Mouse (Mus musculus) myocyte (in vitro differentiated cells): ENCODE results near the gene Cdhr4. TPM values are rescaled to one million over a fixed set of nuclear protein-coding genes. Genes with fewer than 3 reads are reported as not detected.
"Not testable (repeated sequence)": the region's sequence is repeated elsewhere in the genome, so short reads cannot be mapped to it uniquely, and the experiment has no call there.

Experiments
- H3K27me3 ChIP-seq: one replicate; pipeline ENCODE4 v1.6.1; 2011; ENCODE audit not compliant: control insufficient read depth, insufficient read depth, insufficient read length
- H3K36me3 ChIP-seq: one replicate; pipeline ENCODE4 v1.6.1; 2011; ENCODE audit not compliant: control insufficient read depth, insufficient read depth
- H3K4me2 ChIP-seq: one replicate; pipeline ENCODE4 v1.6.1; 2011; ENCODE audit warnings: low read depth, control low read depth
- H3K4me3 ChIP-seq: one replicate; pipeline ENCODE4 v1.5.1; 2011; ENCODE audit warnings: mild to moderate bottlenecking, control low read depth, moderate library complexity
- H3K79me2 ChIP-seq: one replicate; pipeline ENCODE4 v1.6.1; 2011; ENCODE audit not compliant: control insufficient read depth, insufficient read depth
- H3ac ChIP-seq: one replicate; pipeline ENCODE4 v1.6.1; 2011; ENCODE audit not compliant: control insufficient read depth, insufficient read length
- CEBPB ChIP-seq: IDR thresholded peaks from 2 replicates; pipeline ENCODE4 v1.6.1; 2011; ENCODE audit warnings: mild to moderate bottlenecking, moderate library complexity; ENCODE audit not compliant: poor library complexity, insufficient read depth, severe bottlenecking
- E2F4 ChIP-seq: IDR thresholded peaks from one replicate; pipeline ENCODE4 v1.6.1; 2011; ENCODE audit warnings: mild to moderate bottlenecking, control low read depth, moderate library complexity; ENCODE audit not compliant: insufficient read depth
- MAX ChIP-seq: IDR thresholded peaks from one replicate; pipeline ENCODE4 v1.6.1; 2011; ENCODE audit warnings: low read depth, mild to moderate bottlenecking, control low read depth
- MYOD1 ChIP-seq, 3 experiments: IDR thresholded peaks; one replicate each; pipeline ENCODE4 v1.6.1; 2011; ENCODE audit warnings: control low read depth in 2 of 3, low read depth in 2 of 3, mild to moderate bottlenecking in 2 of 3, moderate library complexity in 1 of 3; ENCODE audit not compliant: insufficient read length in 2 of 3, control insufficient read depth in 1 of 3
- MYOG ChIP-seq, 3 experiments: IDR thresholded peaks; one replicate each; pipeline ENCODE4 v1.6.1; 2011; ENCODE audit warnings: control low read depth in 2 of 3, low read depth in 2 of 3, mild to moderate bottlenecking in 2 of 3; ENCODE audit not compliant: insufficient read length in 2 of 3, control insufficient read depth in 1 of 3, insufficient read depth in 1 of 3
- POLR2A ChIP-seq: IDR thresholded peaks from one replicate; pipeline ENCODE4 v1.6.1; 2011; ENCODE audit warnings: low read depth, mild to moderate bottlenecking, control low read depth, moderate library complexity; ENCODE audit not compliant: insufficient read length
- POLR2AphosphoS2 ChIP-seq: IDR thresholded peaks from one replicate; pipeline ENCODE4 v1.6.1; 2011; ENCODE audit warnings: low read depth, control low read depth; ENCODE audit not compliant: insufficient read length
- REST ChIP-seq: IDR thresholded peaks from one replicate; pipeline ENCODE4 v1.6.1; 2011; ENCODE audit warnings: mild to moderate bottlenecking, control low read depth, moderate library complexity; ENCODE audit not compliant: insufficient read depth, insufficient read length
- SRF ChIP-seq: IDR thresholded peaks from one replicate; pipeline ENCODE4 v1.6.1; 2011; ENCODE audit warnings: low read depth; ENCODE audit not compliant: control insufficient read depth, insufficient read length
- TCF12 ChIP-seq: IDR thresholded peaks from one replicate; pipeline ENCODE4 v1.6.1; 2011; ENCODE audit warnings: mild to moderate bottlenecking, control low read depth; ENCODE audit not compliant: poor library complexity, insufficient read depth, severe bottlenecking
- TCF3 ChIP-seq: IDR thresholded peaks from one replicate; pipeline ENCODE4 v1.6.1; 2011; ENCODE audit warnings: low read depth, control low read depth; ENCODE audit not compliant: insufficient read length
- USF1 ChIP-seq: IDR thresholded peaks from one replicate; pipeline ENCODE4 v1.6.1; 2011; ENCODE audit warnings: low read depth, mild to moderate bottlenecking, control low read depth, moderate library complexity
- polyA plus RNA-seq: library from polyadenylated mRNA; unstranded; fragments of >200 nt; fragmentation: generic; extraction: Trizol; gene quantifications from one replicate; pipeline ENCODE4 v1.2.1, GENCODE M21; 2012; ENCODE audit warnings: missing spikeins

The Cdhr4 gene
- polyA plus RNA-seq, 1 experiment, result not detected

DNA sequence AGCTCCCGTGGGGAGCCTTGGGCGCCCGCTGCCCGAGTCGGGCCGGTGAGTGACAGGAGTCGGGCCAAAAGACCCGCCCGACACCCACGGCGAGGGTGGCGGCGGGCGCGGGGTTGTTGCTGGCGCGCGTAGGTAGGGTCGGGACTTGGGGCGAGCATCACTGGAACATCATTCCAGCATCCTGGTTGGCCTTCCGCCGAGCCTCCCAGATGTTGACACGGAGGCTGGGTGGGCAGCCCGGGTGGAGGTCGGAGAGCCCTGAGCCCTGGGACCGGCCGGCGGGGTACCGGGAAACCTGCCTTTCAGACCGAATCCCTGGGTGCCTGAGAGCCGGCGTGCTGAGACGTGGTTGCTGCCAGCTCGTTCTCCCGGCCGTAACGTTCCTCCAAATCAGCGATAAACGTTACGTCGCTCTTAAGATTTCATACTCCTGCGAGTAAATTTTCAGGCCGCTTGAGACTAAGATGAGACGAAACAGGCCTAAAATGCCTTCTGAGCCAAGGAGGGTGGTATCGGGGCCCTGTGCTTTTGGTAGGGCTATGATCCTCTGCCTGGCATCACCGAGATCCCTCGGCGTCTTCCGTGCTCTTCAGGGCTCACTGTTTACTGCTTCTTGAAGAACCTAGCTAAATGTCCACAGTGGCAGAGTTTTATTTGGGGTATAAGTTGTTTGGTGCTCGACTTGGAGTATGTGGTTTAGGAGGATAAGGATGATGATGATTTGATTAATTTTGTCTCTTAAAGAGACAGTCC lies 10.7 kb downstream of the Cdhr4 start:
- TF ChIP-seq TCF12 (no peak), CEBPB (no peak), E2F4 (no peak), REST (no peak), TCF3 (no peak), MYOD1 (IDR thresholded peaks at IDR 0.05; ENCODE audit: control insufficient read depth in 1 of 3, insufficient read length in 2 of 3, low read depth in 2 of 3) (no peak), USF1 (no peak), MYOG (IDR thresholded peaks at IDR 0.05; ENCODE audit: control insufficient read depth in 1 of 3, insufficient read depth in 1 of 3, insufficient read length in 2 of 3, low read depth in 2 of 3) (no peak), POLR2A (no peak), SRF (no peak), MAX (no peak), POLR2AphosphoS2 (no peak)
- Histone ChIP-seq H3K36me3 (no peaks in the 10 kb centered on the region), H3K4me3 (peak overlapping the region; percentile 45), H3K27me3 (peaks cover 18% of the 10 kb centered on the region), H3K4me2 (peak overlapping the region; percentile 94), H3ac (peak overlapping the region; percentile 62), H3K79me2 (peaks cover 49% of the 10 kb centered on the region)

GRCm38 (mm10) chr9:108003531-108003890 lies 11.2 kb downstream of the Cdhr4 start:
- TF ChIP-seq SRF (no peak), TCF12 (no peak), MAX (no peak), E2F4 (no peak), CEBPB (no peak)
- Histone ChIP-seq H3ac (peak overlapping the region; percentile 62), H3K27me3 (peaks cover 13% of the 10 kb centered on the region), H3K36me3 (no peaks in the 10 kb centered on the region), H3K4me2 (peak overlapping the region; percentile 94), H3K4me3 (peak overlapping the region; percentile 45), H3K79me2 (peaks cover 55% of the 10 kb centered on the region)

- TF ChIP-seq TCF3 (no peak), REST (no peak), MYOD1 (IDR thresholded peaks at IDR 0.05; ENCODE audit: control insufficient read depth in 1 of 3, insufficient read length in 2 of 3, low read depth in 2 of 3) (no peak), MAX (no peak), MYOG (IDR thresholded peaks at IDR 0.05; ENCODE audit: control insufficient read depth in 1 of 3, insufficient read depth in 1 of 3, insufficient read length in 2 of 3, low read depth in 2 of 3) (no peak), SRF (no peak), POLR2A (no peak), USF1 (no peak), E2F4 (no peak), TCF12 (no peak), POLR2AphosphoS2 (no peak), CEBPB (no peak)
- H3K4me2 ChIP-seq, result no peak overlapping the region
- H3K36me3 ChIP-seq, result no peaks in the 10 kb centered on the region
- no peak overlapping the region for H3ac ChIP-seq
- H3K79me2 ChIP-seq, result peaks cover 93% of the 10 kb centered on the region
- no peaks in the 10 kb centered on the region for H3K27me3 ChIP-seq
- H3K4me3 ChIP-seq, result no peak overlapping the region
These were observed 15.7 kb downstream of the Cdhr4 start for GRCm38 (mm10) chr9:108008041-108008440.

GRCm38 (mm10) chr9:108010385-108010784 lies 18.1 kb downstream of the Cdhr4 start:
- no peak for TF ChIP-seq POLR2AphosphoS2
- no peaks in the 10 kb centered on the region for H3K36me3 ChIP-seq
- no peak overlapping the region for H3K4me3 ChIP-seq
- H3ac ChIP-seq, result no peak overlapping the region
- no peaks in the 10 kb centered on the region for H3K27me3 ChIP-seq
- H3K79me2 ChIP-seq, result peaks cover 69% of the 10 kb centered on the region
- H3K4me2 ChIP-seq, result no peak overlapping the region

- not testable (repeated sequence) for H3K4me2 ChIP-seq, H3K4me3 ChIP-seq, H3ac ChIP-seq, H3K27me3 ChIP-seq, H3K36me3 ChIP-seq
- peaks cover 40% of the 10 kb centered on the region for H3K79me2 ChIP-seq
These were observed 21.3 kb downstream of the Cdhr4 start for GRCm38 (mm10) chr9:108013577-108013976.

DNA sequence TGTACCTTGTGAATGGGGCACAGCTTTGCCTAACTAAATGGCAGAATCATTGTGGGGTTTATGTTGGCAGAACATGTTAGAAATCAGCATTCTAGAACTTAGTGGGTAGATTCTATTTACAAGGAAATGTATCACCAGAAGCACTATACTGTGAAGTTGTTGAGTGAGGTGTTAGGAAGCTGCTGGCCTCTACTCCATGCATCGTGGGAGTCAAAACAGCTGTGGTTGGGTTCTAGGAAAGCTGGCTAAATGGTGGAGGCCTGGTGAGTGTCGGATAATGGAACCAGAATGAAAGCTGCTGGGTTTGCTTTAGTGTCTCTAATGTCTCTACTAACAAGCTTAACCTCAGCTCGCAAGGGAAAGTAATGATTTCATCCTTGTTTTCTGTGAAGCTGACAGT lies 24.8 kb downstream of the Cdhr4 start:
- Histone ChIP-seq H3K79me2 (peaks cover 23% of the 10 kb centered on the region), H3ac (no peak overlapping the region)
- no peak for TF ChIP-seq REST
- no peak for TF ChIP-seq TCF12
- no peak for TF ChIP-seq SRF
- no peak for TF ChIP-seq POLR2AphosphoS2
- no peak for TF ChIP-seq E2F4
- TF ChIP-seq MAX, result no peak
- TF ChIP-seq MYOG (IDR thresholded peaks at IDR 0.05; ENCODE audit: control insufficient read depth in 1 of 3, insufficient read depth in 1 of 3, insufficient read length in 2 of 3, low read depth in 2 of 3), result no peak
- TF ChIP-seq POLR2A, result no peak
- TF ChIP-seq CEBPB, result no peak
- TF ChIP-seq USF1, result no peak
- no peak for TF ChIP-seq TCF3
- no peak for TF ChIP-seq MYOD1 (IDR thresholded peaks at IDR 0.05; ENCODE audit: control insufficient read depth in 1 of 3, insufficient read length in 2 of 3, low read depth in 2 of 3)

More for the DNA sequence above, 24.8 kb downstream of the Cdhr4 start:
- Histone ChIP-seq H3K27me3 (no peaks in the 10 kb centered on the region), H3K4me3 (no peak overlapping the region), H3K4me2 (no peak overlapping the region), H3K36me3 (no peaks in the 10 kb centered on the region)
